Mouse (Mus musculus): ENCODE data around the gene Gm43064.

GRCm38 (mm10) chr3:103872663-103873098, 63.3 kb downstream of the Gm43064 start:
- TF ChIP-seq CTCF (IDR thresholded peaks at IDR 0.05), result no peak
- TF ChIP-seq EP300 (IDR thresholded peaks at IDR 0.05), result no peak
